Mouse (Mus musculus) embryo, embryonic 10 days (tissue): Measurements from ENCODE around the gene Fgr.
"Not testable (repeated sequence)": the region's sequence is repeated elsewhere in the genome, so short reads cannot be mapped to it uniquely, and the experiment has no call there.

Source experiments
- DNase-seq: peaks from one replicate; pipeline ENCODE4 v3.0.0-alpha.2; 2015; ENCODE audit warnings: low spot score

Fgr gene

DNA sequence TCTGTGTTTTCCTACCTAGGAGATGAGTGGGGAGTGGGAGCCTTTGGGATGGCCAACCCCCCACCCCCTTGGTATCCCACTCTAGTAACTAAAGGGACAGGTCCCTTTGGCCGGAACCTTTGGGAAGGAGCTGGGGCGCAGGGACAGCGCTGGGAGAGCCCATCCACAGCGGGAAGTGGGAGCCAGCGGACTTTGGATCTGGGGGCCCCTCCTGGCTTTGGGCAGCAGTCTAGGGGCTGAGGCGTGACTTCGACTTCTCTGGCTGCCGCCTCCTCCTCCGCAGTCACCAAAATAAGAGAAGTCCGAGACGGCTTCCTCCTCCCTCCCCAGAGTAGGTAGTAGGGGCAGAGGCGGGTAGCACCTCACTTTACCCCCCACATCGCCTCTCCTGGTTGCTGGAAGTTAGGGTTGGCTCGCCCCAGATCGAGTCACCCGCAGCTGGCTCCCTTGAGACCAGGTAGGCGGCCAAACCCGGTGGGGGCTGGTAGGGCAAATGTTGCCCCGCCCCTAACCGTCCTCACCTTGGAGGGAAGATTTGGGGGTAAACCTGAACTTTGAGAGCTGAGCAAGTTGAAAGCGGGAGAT, at the start of gene Fgr:
Gene Fgr, plus strand, starts transcription at position 282 of the 585 bp plus-strand sequence.
- no peak for DNase-seq

DNA sequence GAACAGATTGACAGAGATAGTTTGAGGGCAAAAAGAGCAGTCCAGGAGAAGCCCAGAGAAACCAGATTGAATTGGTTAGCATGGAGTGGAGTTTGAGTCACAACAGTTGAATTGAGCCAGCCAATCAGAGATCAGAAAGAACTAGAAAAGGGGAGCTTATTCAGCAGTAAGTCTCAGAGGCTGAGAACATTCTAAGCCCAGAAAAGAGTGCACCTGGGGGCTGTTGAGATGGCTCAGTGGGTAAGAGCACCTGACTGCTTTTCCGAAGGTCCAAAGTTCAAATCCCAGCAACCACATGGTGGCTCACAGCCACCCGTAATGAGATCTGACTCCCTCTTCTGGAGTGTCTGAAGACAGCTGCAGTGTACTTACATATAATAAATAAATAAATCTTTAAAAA, 47.4 kb upstream of the Fgr start:
- not testable (repeated sequence) for DNase-seq

DNA sequence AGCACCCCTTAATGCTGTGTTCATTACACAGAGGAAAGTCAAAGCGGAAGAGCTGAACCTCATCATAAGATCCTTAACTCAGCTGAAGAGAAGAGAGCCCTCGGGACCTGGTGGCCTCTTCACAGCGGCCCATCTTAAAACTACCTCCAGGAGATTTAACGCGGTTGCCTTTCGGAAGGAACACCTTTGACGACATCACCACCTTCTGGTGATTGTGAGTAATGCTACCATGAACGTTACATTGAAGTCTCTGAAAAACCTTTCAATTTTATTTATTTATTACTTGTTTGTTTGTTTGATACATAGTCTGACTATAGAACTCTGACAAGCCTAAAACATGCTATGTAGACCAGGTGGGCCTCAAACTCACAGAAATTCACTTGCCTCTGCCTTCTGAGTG, 43.1 kb upstream of the Fgr start:
- DNase-seq = peak; percentile 81

DNA sequence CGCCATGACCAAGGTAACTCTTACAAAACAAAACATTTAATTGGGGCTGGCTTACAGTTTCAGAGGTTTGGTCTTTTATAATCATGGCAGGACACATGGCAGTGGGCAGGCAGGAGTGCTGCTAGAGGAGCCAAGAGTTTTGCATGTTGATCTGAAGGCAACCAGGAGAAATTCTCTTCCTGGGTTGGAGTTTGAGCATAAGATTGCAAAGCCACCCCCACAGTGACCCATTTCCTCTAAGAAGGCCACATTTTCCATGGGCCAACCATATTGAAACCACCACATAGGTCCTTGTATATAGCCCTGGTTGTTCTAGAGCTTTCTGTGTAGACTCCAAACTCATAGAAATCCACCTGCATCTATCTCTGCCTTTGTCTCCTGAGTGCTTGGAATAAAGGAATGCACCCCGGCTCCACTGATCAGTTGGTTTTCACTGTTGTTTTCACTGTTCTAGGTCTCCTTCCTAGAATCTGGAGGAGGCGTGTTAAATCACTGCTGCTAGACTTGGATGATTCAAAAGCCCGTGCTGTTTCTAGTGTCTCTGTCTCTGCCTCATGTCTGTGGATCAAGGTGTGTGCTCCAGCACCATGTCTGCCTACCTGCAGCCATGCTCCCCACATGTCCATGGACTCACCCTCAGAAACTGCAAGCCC, 41.0 kb upstream of the Fgr start:
- DNase-seq = no peak

DNA sequence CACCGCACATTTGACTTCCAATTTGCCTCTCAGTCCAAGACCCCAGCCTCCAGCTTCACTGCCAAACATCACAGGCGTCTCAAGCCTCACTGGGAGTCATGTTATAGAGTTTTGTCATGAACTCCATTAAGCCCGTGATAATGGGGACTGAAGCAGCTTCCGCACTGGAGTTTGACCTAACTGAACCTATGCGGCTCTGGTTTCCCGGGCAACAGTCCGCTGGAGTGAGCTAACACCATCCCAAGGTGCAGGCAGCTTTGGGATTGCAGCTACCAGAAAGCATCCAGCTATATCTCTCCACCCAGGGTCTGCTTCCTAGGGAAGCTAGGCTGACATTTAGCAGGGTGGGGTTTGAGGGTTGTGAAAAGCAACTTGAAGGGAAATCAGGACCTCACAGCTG, 39.3 kb upstream of the Fgr start:
- peak; percentile 62 for DNase-seq

DNA sequence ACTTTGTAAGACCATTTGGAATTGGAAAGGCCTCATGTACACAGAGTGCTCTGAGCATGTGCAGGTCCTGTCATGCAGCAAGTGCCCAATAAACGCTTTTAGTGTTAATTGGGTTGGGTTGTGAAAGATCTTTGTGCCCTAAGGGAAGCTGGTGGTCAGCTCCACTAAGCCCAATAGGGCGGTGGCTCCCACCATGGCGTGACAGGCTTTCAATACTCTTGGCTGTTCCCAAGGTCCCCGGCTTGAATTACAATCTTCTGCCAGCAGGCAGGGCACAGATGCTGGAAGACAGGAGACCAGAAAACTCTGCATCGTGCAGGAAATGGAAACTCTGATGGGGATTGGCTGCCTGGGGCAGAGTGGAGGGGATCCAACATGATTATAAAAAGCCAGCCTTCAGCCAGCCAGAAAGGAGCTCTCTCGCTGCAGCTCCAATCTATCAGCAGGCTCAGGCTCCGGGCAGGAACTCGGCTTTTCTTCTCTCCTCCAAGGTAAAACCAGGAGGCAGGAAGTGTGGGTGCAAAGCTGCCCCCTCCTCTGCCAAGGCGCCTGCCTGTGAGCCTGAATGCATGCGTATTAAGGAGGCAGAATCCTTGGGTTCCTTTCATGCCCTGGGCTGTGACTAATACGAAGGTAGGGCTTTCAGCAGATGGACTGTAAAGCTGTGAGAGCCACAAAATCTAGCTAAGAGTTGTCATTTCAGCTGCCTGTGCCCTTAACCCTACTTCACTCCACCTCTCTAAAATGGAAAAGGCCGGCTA, 35.5 kb upstream of the Fgr start:
- peak; percentile 30 for DNase-seq

DNA sequence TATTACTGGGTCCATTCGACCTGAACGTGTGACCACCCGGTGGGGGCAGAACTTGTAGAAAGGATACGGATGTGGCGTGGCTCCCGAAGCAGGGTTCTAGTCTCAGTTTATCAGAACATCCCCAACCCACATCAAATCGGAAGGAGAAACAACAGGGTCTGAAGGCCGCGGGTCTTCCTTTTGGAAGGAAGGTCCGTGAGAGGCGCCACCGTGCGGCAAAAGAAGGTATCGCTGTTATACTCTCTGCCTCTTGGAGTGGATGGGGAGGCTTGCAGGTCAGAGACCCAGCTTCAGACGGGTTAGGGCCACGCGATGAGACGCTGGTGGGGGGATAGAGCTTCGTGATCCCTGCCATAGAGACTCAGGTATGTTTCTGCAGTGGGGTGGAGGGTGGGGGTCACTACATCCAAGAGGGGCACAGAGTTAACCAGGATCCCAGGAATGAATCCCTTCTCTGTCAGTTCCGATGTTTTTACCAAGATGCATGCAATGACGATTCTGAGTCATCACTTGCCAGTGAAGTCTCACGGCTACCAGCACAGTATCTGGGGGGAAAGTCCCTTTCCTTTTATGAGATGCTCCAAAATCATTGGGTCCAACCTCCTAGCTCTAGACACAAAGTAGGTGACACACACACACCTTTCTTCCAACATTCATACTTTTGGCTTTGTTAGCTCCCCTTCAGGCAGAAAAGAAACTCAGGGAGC, 34.3 kb upstream of the Fgr start:
- DNase-seq = peak; percentile 85

DNA sequence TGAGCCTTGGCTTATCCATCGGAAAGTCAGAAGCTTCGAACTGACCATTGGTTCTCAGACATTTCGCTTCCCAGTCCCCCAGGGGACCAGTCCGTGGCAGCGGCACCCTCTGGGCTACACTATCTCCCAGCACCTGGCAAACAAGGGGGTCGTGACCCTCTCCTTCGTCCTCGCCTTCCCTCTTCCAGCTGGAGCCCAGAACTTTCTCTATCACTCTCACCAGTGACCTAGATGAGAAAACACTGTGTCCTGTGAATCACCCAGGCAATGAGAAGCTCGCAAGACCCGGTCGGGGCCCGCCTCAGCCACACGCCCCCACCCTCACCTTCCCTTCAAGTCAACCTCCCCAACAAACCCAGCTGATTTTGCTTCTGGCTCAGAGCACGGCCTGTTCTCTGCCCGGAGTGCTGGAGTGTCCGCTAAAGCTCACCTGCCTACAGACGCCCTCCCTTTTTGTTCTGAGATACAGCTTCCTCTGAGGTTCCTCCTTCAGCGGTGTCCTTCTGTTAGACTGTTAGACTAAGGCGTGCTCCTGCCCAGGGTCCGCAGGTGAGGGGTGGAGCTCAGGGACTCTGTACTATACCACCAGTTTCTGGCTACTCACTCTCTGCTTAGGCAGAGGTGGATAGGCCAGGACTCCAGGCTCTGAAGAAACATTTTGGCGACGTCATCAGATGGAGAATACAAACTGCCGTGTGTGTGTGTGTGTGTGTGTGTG, 32.7 kb upstream of the Fgr start:
- DNase-seq = no peak

DNA sequence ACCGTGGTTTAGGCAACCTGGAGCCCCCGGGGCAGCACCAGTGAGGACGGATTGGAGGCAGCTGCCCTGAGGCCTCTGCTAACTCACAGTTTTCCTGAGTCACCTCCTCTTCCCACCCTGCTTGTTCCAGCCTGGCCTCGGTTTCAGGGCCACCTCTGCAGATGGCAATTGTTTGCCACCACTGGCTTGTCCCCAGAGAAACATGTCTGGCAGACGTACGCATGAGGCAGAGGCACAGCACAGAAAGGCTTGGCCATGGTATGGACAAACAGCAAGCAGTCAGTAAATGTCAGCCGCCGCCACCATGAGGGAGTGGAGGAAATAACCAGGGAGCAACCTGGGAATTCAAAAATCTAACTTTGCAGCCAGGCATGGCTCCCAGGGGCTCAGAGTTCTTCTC, 30.8 kb upstream of the Fgr start:
- no peak for DNase-seq

DNA sequence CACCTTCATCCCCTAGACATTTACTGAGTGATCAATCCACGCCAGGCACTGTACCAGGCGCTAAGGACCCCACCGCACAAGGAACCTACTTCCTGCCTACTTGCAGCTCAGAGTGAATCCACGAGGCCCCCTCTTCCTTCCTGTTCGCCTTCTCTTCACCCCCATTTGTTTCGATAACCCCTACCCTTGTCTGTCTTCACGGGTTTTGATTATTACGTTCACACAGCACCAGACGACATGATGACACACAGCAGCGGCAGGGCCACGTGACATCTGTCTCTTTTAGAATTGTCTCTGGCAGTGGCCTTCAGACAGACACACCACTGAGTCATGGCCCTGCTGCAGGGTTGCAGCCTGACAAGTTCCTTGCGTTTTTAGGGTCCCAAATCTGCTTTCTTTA, 29.8 kb upstream of the Fgr start:
- no peak for DNase-seq

DNA sequence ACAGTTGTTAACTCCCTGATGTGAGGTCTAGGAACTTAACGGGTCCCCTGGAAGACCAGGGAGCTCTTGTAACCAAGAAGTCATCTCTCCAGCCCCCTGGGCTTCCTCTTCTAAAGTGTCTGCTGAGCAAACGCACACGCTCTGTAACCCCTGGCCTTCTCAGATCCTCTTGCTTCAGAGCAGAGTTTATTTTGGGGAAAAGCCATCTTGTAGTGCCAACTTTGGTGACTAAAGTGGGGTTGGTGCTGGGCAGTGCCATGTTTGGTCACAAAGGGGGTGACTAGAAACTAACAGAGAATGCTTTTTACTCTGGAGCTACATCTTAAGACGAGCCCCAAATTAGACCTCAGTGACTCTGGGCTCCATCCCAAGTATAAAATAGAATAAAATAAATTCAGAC, 29.1 kb upstream of the Fgr start:
- DNase-seq = no peak

DNA sequence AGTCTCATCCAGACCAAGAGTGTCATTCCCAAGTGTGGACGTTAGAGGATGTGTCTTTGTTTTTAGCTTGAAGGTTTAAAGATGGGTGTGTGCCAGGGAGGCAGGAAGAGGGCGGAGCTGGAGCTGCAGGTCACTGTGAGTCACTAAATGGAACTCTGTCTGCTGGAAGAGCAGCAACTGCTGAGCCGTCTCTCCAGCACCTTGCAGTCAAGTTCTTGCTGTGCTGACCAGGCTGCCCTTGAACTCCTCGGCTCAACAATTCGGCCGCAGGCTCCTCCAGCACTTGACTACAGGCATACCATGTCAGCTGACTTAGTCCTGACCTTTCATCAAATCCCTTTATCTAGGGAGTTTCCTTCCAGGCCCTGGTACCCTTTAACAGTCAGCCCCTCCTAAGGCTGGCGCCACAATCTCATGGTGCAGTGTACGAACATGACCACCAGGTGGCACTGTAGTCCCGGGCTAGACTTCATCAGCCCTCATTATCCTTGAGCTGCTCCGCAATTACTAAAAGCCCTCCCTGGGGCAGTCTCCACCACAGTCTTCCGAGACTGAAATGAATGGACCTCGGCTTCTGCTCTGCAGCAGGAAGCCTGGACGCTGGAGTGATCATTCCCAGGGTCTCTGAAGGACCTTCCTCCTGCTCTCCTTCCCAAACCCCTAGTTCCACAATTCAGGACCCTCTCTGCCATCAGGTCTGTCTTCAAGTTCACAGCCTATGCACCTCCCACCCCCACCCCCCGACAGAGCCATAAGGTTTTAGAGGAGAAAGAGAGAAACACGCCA, 28.4 kb upstream of the Fgr start:
- peak; percentile 95 for DNase-seq

DNA sequence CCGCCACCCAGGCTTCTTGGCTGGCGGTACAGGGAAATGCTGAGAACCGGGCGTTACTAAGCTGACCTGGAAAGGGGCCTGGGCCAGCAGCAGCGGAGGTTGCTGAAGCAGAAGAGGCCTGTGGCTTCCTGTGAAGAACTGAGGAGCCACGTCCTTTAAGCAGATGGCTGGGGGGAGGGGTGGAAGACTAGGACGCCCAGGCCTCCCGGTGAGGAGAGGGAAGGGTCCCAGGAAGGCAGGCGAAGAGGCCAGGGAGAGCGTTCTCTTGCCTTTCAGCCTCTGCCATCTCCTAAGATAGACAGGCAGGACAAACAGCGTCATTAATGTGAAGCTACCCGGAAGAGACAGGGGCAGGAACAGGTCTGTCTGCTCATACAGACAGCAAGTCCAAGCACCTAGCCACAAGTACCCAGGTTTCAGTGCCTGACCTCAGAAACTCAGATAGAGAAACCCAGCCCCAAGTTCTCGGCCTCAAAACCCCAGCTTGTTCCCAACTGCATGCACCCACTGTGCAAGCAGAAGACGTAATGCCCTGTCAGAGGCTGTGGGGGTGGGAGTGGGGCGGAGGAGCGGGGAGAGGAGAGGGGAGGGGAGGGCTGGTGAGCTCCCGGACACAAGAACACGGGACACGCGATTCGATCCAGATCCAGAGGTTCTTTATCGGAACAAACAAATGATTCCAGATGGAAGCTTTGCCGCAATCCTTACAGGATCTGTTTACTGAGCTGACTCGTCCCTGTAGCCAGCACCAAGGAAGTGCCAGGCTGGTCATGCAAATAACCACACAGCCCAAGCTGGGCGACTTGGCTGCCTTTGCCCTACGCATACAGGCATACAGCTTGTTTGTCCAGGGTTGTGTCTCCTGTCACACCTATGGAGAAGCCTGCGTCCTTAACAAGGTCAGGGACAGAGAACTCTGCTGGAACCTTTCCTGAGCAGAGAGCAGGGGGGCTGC, 27.6 kb upstream of the Fgr start:
- DNase-seq = peak; percentile 61

DNA sequence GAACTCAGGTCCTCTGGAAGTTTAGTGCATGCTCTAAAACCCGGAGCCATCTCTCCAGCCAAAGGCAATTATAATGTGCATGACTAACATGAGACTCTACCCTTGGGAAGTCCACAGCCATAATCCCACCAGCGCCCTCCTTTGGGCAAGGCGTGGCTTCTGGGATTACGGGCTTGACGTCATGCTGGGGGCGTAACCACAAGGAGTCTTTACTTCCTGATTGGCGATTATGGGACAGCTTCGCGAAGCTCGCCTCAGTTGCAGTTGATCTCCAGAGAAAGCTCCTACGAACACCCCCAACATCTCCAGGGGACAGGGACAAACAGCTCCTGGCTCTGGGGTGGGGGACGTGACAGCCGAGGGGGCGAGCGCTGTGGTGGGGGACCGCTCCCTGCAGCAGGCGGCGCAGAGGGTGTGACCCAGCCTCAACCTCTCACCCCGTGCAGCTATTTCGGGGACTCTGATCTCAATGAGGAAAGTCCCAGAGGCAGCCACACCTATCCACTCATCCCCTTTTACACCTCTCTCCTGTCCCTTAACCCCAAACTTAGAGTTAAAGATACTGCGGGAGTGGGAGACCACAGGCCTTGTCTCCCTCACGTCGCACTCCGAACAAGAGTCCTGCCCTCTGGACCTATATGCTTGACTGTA, 23.9 kb upstream of the Fgr start:
- peak; percentile 77 for DNase-seq

DNA sequence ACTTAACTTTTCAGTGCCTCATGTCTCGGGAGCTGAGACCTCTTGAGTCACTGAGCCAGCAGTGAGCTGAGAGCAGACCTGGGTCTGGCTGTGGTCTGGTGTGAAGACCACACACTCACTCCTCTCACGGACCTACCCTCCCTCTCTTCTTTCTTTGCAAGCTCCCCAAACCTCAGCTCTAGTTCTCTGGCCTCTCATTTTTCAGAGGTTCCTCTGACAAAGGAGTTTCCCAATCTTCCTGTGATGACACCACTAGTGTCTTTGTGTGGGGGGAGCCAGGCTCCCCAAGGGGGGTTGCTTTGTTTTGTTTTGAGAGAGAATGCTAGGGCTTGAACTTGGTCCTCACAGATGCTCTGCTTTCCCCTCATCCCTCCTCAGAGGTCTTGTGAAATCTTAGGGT, 22.9 kb upstream of the Fgr start:
- no peak for DNase-seq

DNA sequence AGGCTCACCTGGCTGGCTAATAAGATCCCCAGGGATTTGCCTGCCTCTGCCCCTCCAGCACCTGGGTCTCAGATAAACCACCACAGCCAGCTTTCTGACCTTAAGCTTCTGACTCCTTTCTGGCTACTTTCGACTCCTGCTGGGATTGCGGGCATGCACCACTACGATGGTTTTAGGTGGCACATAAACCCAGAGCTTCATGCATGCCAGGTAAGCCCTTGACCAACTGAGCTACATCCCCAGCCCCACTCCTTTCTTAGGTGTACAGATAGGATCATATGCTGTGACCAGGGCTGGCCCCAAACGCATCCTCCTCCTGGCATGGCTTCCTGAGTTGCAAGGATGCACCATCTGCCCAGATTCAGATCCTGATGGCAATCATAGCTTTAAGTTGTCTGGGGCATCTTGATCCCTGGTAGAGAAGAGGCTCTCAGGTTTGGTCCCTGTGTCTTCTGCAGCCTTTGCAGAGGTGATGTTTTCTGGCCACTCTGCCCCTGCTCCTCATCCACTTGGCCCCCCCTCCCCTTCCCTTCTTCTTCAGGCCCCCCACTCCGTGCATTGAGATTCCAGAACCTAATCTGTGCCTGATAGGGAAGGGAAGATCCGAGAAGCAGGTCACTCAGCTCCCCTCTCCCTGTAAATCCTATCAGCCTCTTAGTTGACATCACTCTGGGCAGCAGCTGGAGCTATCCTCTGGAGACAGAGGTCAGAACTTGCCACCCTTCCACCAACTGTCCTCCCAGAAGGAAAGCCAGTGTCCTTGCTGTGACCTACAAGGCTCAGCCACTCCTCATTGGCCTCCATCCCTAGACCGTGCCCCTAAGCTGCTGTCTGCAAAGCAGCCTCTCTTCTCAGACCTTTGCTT, 19.1 kb upstream of the Fgr start:
- no peak for DNase-seq

DNA sequence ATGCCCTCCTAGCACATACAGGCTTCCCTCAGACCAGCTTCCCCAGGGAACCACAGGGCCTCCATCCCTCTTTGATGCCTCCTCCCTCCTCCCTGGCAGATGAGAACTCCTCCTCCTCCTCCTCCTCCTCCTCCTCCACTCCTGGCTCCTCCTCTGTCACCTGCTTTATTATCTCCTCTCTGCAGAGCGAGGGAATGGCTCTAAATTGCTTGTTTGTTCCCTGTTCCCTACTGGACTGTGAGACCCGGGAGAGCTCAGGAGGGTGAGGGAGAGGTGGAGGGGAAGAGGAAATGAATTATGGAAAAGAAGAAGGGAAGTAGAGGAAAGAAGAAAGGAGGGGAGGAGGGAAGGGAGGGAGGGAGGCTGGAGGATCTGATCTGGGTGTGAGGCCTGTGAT, 18.5 kb upstream of the Fgr start:
- DNase-seq = no peak
